Mouse (Mus musculus) naive thymus-derived CD4-positive, alpha-beta T cell, adult 2 months (primary cell): ENCODE measurements at regions not wholly inside any gene's neighbourhood (a gene's known extent, or its start where the extent isn't known, plus 50 kb on each side); places are given as distances from the start of the nearest gene placed in this dataset.

ENCODE experiments used
- DNase-seq: peaks from one replicate; pipeline ENCODE4 v3.0.0-alpha.2; 2011; ENCODE audit warnings: low read depth

DNA sequence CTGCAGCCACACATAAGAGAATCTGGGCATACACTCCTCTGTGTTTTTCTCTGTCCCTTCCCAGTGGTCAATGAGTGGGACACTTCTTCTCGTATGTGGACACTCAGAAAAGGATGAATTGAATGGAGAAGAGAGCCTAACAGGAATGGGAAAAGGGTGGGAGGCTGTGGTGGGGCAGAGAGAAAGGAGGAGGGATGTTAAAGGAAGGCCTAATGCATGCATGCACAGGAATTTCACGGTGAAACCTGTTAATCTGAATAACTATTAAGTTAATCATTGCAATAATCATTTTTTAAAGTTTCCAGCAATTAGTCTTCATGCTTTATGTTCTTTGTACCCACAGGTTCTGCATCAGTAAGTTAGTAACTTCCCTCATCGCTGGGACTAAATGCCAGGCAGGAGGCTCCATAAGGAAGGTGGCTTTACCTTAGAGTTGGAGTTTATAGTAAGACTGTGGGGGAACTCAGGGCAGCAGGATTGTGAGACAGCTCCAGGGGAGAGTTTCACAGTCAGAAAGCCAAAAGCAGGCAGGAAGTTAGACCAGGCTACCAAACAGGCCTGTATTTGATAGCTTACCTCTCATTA is 305.3 kb upstream of the Adamts16 start:
- no peak for DNase-seq

DNA sequence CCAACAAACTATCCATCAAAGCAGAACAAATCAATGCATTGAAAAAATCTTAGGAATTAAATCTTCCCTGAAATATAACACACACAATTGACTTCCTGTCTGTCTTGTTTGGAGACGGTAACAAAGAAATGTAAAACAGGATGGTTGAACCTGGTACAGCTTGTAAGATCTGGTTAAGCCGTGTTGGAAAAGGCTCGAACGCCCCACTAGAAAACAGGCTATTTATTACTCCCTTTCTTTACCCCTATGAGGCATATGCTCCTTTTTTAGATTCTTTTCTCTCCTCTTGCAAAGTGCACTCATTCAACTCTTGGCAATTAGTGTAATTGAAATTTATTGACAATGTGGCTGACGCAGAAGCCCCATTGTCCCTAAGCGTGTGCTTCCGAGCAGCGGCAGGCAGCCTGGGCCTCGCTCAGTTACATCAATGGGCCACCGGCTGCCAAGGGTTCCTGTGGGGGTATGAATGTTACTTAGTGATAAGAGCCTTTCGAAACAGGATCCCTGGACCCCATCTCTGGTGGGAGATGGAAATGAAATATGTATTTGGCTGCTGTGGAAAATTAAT is 297.2 kb upstream of the Adamts16 start:
- DNase-seq: no peak

DNA sequence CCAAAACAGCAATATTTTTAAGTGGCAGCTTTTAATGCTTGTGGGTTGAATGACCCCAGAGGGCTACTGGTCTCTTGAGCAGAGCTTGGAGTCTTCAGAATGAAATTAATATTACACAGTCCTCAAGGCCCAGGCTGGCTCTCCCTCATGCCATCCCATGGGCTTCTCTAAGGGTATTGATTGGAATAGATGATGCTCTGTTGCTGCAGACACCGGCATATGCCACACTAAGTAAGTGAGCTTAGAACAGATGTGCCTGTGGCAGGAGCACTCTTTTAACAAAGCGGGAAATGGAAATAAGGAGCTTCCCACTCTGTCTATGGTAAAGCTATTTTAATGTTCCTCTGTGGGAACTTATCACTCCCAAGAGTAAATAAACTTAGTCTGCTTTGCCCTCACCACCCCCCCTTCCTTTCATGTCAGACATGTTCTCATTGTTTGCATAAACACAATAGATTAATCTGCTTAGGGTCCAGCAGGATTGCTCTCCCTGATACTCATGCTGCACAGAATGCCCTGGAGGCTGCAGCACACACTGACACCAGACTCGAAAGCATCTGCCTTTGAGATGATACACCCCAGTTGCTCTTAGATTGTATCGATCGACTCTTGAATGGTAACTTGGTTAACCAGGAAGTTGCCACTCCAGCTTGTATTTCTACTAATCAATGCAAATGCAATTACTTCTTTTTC is 294.5 kb upstream of the Adamts16 start:
- DNase-seq: no peak

DNA sequence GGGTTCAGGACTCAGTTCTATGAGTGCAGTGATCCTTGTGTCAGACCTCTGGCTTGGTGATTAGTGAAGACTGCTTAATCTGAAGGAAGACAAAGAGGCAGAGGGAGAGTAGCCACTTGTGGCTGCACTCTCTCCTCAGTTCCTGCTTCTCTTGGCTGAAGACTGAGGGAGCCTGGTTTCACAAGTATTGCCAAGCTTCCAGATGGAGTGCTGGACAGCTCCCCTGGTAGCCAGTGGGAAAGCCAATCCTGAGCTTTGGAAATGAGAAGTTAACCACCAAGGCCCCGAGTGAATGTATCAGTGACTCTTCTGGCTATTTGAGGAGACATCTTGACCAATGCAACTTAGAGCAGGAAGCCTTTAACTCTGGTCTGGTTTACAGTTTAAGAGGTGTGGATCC is 279.9 kb upstream of the Adamts16 start:
- no peak for DNase-seq

DNA sequence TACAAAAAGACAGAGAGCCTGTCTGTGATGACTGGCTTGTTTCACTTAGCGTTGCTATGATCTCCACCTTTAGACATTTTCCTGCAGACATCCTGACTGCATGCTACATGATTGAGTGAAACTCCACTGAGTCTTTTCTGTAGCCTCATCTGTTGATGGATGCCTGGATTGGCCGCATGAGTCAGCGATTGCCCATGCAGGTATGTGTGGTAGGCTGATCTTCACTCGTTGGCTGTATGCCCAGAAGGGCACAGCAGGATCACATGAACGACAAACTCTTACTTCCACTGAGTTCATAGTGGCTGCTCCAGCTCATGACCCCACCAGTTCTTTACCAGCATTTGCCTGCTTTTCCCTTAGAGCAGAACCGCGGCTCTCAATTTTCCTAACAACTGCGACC is 266.6 kb upstream of the Adamts16 start:
- DNase-seq: no peak

DNA sequence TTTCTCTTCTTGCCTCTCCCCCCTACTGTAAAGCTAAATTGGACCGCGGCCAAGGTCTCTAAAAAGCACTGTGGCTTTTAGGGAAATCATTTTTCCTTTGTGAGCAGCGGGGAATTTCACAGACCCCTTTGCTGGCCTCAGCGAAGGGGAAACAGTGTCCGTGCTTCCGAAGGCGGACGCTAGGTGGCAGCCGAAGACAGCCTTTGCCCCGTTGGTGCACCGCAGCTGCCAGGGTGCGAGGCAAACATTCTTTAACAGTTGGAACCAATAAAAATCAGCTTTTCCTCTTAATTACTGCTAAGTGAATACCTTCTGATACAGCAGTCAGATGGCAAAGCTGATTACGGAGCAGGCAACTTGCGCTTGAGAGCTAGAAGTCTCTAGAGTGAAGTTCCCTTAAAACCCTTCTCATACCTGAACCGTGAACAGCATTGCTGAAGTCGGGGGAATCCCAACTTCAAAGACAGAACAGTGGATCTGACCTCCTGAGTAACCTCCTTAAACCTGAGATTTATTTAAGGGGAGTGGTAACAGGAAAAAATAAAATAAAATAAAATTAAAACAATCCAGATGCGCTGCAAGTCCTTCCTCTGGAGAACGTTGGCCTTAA is 263.7 kb upstream of the Adamts16 start:
- DNase-seq: no peak

DNA sequence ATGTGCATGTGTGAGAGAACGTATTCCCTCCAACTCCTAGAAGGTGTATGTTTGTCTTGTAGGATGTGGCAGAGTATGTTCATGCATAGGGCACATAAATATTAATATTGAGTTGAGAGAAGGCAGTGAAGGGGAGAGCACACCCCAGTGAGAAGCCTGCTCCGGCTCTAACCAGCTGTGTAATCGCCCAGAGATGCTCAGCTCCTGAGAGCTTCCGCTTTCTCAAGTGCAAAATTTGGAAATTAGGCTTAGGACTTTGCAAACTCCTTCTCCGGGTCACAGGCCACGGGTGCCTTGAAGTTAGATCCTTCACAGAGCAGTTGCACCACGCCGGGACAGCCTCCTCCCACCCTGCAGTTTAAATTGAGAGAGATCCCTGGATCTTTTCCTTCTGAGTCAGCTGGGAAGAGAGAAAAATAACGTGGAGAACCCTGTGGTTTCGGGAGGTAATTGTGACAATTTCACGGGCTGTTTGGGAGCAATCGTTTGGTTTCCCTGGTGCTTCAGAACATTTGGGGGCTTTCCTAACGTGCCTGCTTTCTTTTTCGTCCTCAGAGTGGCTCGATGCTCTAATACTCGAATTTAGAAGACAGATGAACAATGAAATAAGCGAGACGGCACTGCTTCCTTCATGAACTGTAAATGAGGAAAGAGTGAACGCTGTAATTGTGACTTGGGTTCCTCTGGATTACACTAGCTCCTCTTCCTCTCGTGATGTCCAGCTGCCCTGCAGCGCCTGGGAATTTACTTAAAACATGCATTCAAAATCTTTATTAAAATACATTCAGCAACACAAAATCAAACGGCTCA is 263.0 kb upstream of the Adamts16 start:
- no peak for DNase-seq

DNA sequence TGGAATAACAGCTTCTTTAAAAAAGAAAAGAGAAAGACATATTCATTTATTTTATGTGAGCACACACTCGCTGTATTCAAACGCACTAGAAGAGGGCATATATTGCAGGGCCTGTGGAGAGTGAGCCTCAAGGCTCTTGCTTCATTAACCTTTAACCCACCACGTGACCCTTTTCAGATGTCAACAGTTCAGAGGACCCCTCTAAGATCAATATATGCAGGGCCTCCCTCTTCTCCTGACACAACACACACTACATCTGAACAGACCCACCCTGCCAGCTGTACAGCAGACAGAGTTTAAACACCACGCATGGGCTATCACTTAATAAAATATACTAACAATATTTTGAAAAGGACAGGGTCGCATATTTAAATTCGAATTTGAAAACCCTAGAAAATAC is 242.7 kb upstream of the Adamts16 start:
- DNase-seq: no peak

DNA sequence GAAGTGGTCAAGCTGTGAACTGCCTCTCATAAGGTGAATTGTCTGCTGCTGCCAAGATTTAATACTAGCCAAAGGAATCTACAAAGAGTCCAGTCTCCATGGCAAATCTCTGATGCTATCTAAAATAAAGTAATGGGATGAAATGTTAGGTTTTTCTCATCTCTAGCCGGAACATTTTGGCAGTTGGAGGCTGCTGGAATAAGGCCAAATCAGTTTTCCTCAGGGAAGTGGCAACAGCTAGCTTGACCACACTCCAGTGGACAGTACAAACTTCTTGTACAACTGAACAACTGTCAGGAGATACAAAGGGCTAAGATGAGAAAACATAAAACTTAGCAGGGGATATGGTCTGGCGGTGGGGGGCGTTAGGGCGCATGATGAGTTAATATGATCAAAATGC is 234.3 kb upstream of the Adamts16 start:
- DNase-seq: no peak

DNA sequence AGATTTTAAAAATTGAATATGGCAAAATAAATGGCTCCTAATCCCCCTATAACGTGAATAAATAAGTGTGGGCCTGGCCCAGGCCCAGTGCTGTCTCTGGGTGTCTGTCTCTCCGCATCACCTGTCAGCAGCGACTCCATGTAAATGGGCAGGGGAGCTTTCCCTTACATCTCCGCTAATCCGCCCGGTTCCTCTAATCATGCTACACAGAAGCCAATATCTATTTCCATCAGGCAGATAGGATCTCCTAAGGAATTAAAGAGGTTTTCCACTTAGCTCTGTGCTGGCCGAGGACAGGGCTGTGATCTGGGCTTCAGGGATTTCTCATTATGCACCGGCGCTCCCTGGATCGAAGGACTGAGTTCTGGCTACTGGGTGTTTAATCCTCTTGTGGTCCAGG is 232.4 kb upstream of the Adamts16 start:
- DNase-seq: no peak

DNA sequence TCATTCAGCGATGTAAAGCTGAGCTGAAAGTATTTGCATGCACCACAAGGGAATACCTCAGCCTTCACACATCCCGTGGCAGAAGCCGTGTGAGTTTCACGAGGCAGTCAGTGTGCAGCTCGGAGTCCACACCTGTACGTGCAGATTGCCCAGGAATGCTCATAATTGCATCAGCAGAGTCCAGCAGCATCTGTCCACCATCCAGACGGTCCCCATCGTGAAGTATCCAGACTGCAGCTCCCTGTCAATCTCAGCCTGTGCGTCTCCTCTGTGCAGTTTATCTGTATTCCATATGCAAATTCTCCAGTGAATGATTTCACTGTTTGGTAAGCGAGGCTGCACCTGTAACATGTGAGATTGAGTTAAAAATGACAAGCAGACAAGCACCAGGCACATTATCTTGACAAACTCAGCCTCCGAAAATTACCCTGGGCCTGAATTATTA is 227.2 kb upstream of the Adamts16 start:
- no peak for DNase-seq

DNA sequence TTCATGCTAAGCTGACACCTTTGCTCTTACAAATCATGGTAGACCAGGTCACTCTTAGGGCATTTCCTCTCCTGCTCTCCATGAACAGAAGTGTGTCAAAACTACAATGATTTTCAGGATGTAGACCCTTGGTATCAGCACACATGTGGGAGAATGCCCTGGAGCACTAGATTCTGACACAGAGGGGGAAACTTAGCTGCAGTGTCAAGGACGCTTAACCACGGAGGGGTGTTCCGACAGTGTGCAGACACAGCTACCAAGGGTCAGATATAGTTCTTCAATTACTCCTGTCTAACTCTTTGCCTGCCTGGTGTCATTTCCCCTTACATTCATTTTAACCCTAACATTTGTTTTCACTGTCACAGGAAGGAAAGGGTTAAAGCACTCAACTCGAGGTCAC is 226.4 kb upstream of the Adamts16 start:
- no peak for DNase-seq

DNA sequence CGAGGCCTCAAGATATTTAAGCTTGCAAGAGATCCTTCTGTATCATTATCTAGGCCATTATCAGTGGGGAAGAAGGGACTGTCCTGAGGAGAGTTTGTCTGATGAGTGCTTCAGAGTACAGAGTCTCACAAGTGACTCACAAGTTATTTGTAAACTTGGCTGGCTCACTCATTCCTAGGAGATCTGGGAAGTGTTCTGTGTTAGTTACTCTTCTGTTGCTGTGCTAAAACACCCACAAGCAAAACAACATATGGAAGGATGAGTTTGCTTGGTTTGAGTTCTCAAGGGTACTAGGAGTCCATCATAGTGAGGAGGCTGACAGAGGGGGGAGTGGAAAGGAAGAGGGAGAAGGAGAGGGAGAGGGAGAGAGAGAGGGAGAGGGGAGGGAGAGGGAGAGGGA is 224.0 kb upstream of the Adamts16 start:
- DNase-seq: no peak

DNA sequence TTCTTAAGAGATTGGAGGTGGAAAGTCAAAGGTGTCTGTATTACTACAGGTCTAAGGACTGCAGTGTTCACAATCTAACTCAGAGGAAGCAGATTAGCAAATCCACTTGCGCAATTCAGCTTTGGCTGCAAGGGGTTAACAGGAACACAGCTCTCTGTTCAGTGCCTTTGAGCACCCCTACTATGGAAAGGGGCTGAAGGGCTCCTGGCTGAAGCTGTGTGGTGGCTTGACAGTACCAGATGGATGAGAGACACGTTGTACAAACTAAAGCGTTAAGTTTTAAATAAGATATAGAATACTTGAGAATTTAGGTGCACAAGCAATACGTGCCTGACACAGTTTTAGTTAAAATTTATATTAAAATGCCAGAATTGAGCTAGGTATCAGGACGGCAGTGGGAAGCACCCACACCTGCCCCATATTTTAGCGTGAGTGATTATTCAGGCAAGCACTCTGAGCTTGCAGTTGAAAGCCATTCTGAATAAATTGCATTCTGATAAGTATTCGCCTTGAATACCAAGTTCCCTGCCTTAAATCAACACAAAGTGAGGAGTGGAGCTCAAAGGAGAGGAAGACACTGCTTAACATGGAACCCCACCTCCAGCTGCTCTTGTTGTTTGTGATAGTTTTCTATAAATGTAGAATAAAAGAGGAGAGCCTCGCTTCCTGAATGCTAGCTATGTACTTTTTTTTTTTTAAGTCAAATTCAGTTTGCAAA is 223.1 kb upstream of the Adamts16 start:
- no peak for DNase-seq

DNA sequence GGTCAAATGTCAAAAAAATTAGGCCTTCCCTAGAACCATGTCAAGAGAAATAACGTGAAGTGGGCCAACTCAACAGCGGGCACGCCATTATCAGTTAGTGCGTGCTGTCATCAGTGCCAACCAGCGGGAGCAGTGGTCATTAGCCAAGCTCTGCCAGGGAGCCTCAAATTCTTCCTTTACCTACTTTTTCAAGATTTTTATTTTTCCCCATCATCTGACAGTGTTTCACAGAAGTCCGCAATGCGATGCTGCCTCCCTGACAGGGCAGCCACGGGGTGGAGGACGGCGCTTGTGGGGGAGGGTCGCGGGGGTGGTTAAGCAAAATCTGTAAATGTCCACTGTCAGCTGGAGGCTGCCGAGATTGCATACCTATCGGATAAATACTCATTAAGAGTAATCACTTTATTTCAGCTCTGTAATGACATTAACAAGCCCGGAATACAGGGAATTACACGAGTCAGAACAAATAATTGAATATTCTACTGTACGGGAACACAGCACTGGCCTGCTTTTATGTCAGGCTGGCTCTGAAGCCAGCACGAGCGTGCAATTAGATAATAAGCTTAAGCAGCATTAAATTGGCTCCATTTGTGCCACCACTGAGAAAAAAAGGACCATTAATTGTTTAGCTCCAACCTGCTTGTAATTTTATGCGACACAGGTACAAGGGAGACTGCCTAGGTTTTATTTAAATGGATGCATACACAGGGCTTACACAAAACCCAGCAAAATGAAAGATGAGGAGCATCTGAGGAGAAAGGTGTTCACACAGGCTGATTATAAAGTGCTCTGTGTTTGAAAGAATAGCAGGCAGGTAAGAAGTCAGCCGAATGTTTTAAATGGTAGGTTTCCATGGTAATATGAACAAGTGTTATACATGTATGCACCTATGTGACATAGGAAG is 212.0 kb upstream of the Adamts16 start:
- DNase-seq: no peak

DNA sequence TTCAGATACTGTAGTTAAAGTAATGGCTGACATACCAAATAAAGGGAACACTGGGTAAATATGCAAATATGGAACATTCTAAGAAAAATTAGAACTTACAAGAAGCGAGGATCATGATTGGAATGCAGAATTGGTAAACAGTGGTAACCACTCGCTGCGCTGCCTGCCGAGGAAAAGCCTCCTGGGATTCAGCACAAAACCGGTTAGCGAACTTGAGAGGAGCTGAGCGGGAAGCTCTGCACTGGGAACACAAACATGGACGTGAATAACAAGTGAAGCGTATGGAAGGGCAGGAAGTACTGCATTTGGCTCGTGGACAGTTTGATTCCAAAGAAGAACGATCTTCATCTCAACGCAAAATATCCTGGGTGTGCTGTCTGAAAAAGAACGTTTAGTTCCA is 209.0 kb upstream of the Adamts16 start:
- no peak for DNase-seq

DNA sequence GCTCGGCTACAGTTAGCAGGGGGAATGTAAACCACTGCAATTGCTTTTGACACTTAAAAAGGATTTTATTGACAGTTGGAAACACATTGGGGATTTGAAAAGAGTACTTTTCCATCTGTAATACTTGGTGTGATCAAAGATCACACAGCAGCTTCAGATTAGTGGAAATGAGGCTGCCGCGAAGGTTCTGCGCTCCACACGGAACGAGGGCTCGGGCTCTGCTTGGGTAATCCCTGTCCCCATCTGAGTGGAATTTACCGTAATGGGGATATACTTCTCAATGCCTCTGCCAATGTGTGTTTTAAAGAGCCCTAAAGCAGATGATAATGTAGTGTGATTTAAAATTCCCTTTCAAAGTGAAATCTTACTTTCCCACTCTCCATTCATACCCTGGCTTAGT is 194.4 kb upstream of the Adamts16 start:
- no peak for DNase-seq

DNA sequence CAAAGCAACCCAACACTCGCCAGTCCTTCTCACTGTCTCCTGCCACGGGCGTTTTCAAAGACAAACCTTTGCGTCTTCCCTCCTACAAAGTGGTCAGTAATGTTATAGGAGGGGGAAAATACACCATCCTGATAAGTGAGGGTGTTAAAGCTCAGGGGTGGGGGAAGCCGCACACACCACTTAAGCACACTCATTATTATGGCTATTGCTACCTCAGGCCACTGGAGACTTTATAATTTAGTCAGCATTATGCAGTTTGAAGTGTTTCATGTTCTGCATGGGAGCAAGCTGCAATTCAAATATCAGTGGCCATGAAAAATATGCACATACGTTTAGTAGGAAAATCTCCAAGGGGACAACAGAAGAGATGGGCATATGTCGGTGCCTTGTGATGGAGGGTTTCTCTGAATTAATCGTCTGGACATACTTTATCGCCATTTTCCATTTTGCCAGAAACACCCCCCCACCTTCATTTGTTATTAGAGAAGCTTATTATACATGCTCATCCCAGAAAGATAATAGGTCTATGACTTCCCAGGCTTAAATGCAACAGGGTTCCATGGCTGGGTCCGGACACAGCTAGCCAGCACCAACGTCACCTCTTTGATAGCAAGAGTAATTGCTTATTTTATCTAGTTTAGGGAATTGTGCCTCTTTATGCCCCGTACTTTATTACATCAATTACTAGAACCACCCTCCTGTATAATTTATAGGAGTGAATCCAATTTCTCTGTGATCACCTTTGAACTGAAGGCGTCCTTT is 193.5 kb upstream of the Adamts16 start:
- no peak for DNase-seq

DNA sequence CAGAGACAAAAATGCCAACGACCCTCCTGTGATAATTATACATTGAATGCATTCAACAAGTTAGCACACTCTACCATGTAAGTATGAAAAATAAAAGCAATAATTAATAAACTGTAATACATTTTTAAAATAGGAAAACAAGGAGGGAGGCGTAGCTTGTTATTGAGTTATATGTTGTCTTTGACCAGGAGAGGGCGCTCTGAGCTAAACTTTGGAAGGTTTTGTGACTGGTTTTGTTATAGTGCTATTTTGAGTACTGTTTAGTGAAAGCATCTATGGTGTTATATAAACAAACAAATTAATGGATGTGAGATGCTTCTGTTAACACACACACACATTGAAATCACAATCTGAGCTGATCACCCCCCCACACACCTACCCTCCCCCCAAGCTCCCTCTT is 166.6 kb upstream of the Adamts16 start:
- DNase-seq: no peak

DNA sequence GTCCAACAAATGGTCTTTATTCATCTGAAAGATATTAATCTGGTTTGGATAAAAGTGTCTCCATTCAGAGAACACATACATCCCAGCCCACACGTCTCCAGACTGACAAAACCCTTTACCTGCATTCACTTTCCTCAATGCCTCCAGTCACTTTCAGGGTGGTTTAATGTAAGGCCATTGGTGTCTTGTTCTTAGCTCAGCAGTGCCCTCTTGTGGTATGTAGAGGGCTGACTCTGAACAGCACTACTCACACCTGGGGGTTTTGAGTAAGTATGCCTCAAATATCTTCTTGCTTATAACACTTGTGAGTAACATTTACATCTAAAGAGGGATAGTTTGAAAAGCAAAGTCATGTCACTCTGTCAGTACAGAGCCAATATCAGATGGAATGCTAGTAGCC is 164.5 kb upstream of the Adamts16 start:
- peak; percentile 4 for DNase-seq
